Mouse (Mus musculus): ENCODE measurements around the gene Ostm1. TPM values are rescaled to one million over a fixed set of nuclear protein-coding genes. Genes with fewer than 3 reads are reported as not detected.

The Ostm1 gene
- polyA plus RNA-seq, 1 experiment: 41.7 TPM

GRCm38 (mm10) chr10:42693482-42693881, 109.9 kb downstream of the Ostm1 start:
- no peak overlapping the region for H3K4me3 ChIP-seq (replicated peaks; ENCODE audit: insufficient read depth, low read depth, low read length)
- H3K27ac ChIP-seq (ENCODE audit: insufficient read depth, low read length): no peak overlapping the region
- WGBS: 80% methylated on average over 2 of the region's 2 CpGs
- H3K27me3 ChIP-seq (ENCODE audit: control insufficient read depth, insufficient read depth, low read length): no peaks in the 10 kb centered on the region
- no peak for DNase-seq
- no peaks in the 10 kb centered on the region for H3K4me1 ChIP-seq (ENCODE audit: control insufficient read depth, insufficient read depth, low read length)
- TF ChIP-seq POLR2A (IDR thresholded peaks at IDR 0.05; ENCODE audit: borderline replicate concordance, insufficient read depth, low read length) (no peak), CTCF (IDR thresholded peaks at IDR 0.05; ENCODE audit: borderline replicate concordance, insufficient read depth, low read depth, low read length) (no peak)

- TF ChIP-seq CTCF (IDR thresholded peaks at IDR 0.05; ENCODE audit: borderline replicate concordance, insufficient read depth, low read depth, low read length) (no peak), POLR2A (IDR thresholded peaks at IDR 0.05; ENCODE audit: borderline replicate concordance, insufficient read depth, low read length) (no peak)
- no peak overlapping the region for H3K27ac ChIP-seq (ENCODE audit: insufficient read depth, low read length)
Observed at GRCm38 (mm10) chr10:42696361-42696760, 112.7 kb downstream of the Ostm1 start.

GRCm38 (mm10) chr10:42697007-42697406, 113.4 kb downstream of the Ostm1 start:
- TF ChIP-seq CTCF (IDR thresholded peaks at IDR 0.05; ENCODE audit: borderline replicate concordance, insufficient read depth, low read depth, low read length): peak; percentile 79
- no peak for TF ChIP-seq POLR2A (IDR thresholded peaks at IDR 0.05; ENCODE audit: borderline replicate concordance, insufficient read depth, low read length)
- DNase-seq: peak; percentile 34 to 62
- Histone ChIP-seq H3K27ac (ENCODE audit: insufficient read depth, low read length) (no peak overlapping the region), H3K27me3 (ENCODE audit: control insufficient read depth, insufficient read depth, low read length) (no peaks in the 10 kb centered on the region), H3K4me3 (replicated peaks; ENCODE audit: insufficient read depth, low read depth, low read length) (no peak overlapping the region), H3K4me1 (ENCODE audit: control insufficient read depth, insufficient read depth, low read length) (no peaks in the 10 kb centered on the region)
- 40% methylated on average over 8 of the region's 8 CpGs for WGBS

More at GRCm38 (mm10) chr10:42696361-42696760, 112.7 kb downstream of the Ostm1 start:
- Histone ChIP-seq H3K4me3 (replicated peaks; ENCODE audit: insufficient read depth, low read depth, low read length) (no peak overlapping the region), H3K27me3 (ENCODE audit: control insufficient read depth, insufficient read depth, low read length) (no peaks in the 10 kb centered on the region), H3K4me1 (ENCODE audit: control insufficient read depth, insufficient read depth, low read length) (no peaks in the 10 kb centered on the region)
- WGBS: 76% methylated on average over 13 of the region's 13 CpGs
- DNase-seq: no peak

GRCm38 (mm10) chr10:42698375-42698774, 114.8 kb downstream of the Ostm1 start:
- no peak overlapping the region for H3K27ac ChIP-seq (ENCODE audit: insufficient read depth, low read length)

GRCm38 (mm10) chr10:42698994-42699393, 115.4 kb downstream of the Ostm1 start:
- TF ChIP-seq POLR2A (IDR thresholded peaks at IDR 0.05; ENCODE audit: borderline replicate concordance, insufficient read depth, low read length) (no peak), CTCF (IDR thresholded peaks at IDR 0.05; ENCODE audit: borderline replicate concordance, insufficient read depth, low read depth, low read length) (no peak)
- Histone ChIP-seq H3K27me3 (ENCODE audit: control insufficient read depth, insufficient read depth, low read length) (no peaks in the 10 kb centered on the region), H3K4me3 (replicated peaks; ENCODE audit: insufficient read depth, low read depth, low read length) (no peak overlapping the region), H3K27ac (ENCODE audit: insufficient read depth, low read length) (no peak overlapping the region), H3K4me1 (ENCODE audit: control insufficient read depth, insufficient read depth, low read length) (no peaks in the 10 kb centered on the region)
- WGBS: 73% methylated on average over 8 of the region's 8 CpGs
- no peak for DNase-seq

More at GRCm38 (mm10) chr10:42698375-42698774, 114.8 kb downstream of the Ostm1 start:
- TF ChIP-seq POLR2A (IDR thresholded peaks at IDR 0.05; ENCODE audit: borderline replicate concordance, insufficient read depth, low read length): no peak
- no peak for TF ChIP-seq CTCF (IDR thresholded peaks at IDR 0.05; ENCODE audit: borderline replicate concordance, insufficient read depth, low read depth, low read length)
- Histone ChIP-seq H3K4me1 (ENCODE audit: control insufficient read depth, insufficient read depth, low read length) (no peaks in the 10 kb centered on the region), H3K27me3 (ENCODE audit: control insufficient read depth, insufficient read depth, low read length) (no peaks in the 10 kb centered on the region), H3K4me3 (replicated peaks; ENCODE audit: insufficient read depth, low read depth, low read length) (no peak overlapping the region)
- WGBS: 92% methylated on average over 9 of the region's 9 CpGs
- DNase-seq: no peak

- no peak for DNase-seq
- no peak overlapping the region for H3K27ac ChIP-seq (ENCODE audit: insufficient read depth, low read length)
- 91% methylated on average over 2 of the region's 2 CpGs for WGBS
- TF ChIP-seq POLR2A (IDR thresholded peaks at IDR 0.05; ENCODE audit: borderline replicate concordance, insufficient read depth, low read length): no peak
- no peak for TF ChIP-seq CTCF (IDR thresholded peaks at IDR 0.05; ENCODE audit: borderline replicate concordance, insufficient read depth, low read depth, low read length)
- no peaks in the 10 kb centered on the region for H3K27me3 ChIP-seq (ENCODE audit: control insufficient read depth, insufficient read depth, low read length)
- H3K4me1 ChIP-seq (ENCODE audit: control insufficient read depth, insufficient read depth, low read length): no peaks in the 10 kb centered on the region
- H3K4me3 ChIP-seq (replicated peaks; ENCODE audit: insufficient read depth, low read depth, low read length): no peak overlapping the region
Observed at GRCm38 (mm10) chr10:42702111-42702510, 118.5 kb downstream of the Ostm1 start.

GRCm38 (mm10) chr10:42714676-42715075, 131.1 kb downstream of the Ostm1 start:
- no peak for TF ChIP-seq POLR2A (IDR thresholded peaks at IDR 0.05; ENCODE audit: borderline replicate concordance, insufficient read depth, low read length)
- TF ChIP-seq CTCF (IDR thresholded peaks at IDR 0.05; ENCODE audit: borderline replicate concordance, insufficient read depth, low read depth, low read length): no peak
- Histone ChIP-seq H3K27ac (ENCODE audit: insufficient read depth, low read length) (no peak overlapping the region), H3K4me3 (replicated peaks; ENCODE audit: insufficient read depth, low read depth, low read length) (no peak overlapping the region), H3K27me3 (ENCODE audit: control insufficient read depth, insufficient read depth, low read length) (no peaks in the 10 kb centered on the region), H3K4me1 (ENCODE audit: control insufficient read depth, insufficient read depth, low read length) (no peaks in the 10 kb centered on the region)
- 27% methylated on average over 9 of the region's 9 CpGs for WGBS
- DNase-seq: no peak

GRCm38 (mm10) chr10:42715366-42716035, 131.9 kb downstream of the Ostm1 start:
- WGBS: 28% methylated on average over 19 of the region's 19 CpGs
- peak overlapping the region; percentile 16 for H3K4me3 ChIP-seq (replicated peaks; ENCODE audit: insufficient read depth, low read depth, low read length)
- TF ChIP-seq CTCF (IDR thresholded peaks at IDR 0.05; ENCODE audit: borderline replicate concordance, insufficient read depth, low read depth, low read length): no peak
- no peak for TF ChIP-seq POLR2A (IDR thresholded peaks at IDR 0.05; ENCODE audit: borderline replicate concordance, insufficient read depth, low read length)
- H3K27ac ChIP-seq (ENCODE audit: insufficient read depth, low read length): no peak overlapping the region
- no peaks in the 10 kb centered on the region for H3K27me3 ChIP-seq (ENCODE audit: control insufficient read depth, insufficient read depth, low read length)
- DNase-seq: no peak
- H3K4me1 ChIP-seq (ENCODE audit: control insufficient read depth, insufficient read depth, low read length): no peaks in the 10 kb centered on the region

Data from cerebellum, adult 2 months (tissue).